Mouse (Mus musculus) cortical plate, adult 2 months (tissue): ENCODE measurements around the gene Fam50a. TPM values are rescaled to one million over a fixed set of nuclear protein-coding genes. Genes with fewer than 3 reads are reported as not detected.
A peak's percentile ranks its signal among the peaks of the same experiment; 100 is the strongest.

Experiments
- H3K27ac ChIP-seq: fragments of 200-500 bp; 2 replicates; pipeline ENCODE4 v1.5.1; 2012; ENCODE audit warnings: low read length, control low read depth, inconsistent platforms; ENCODE audit not compliant: insufficient read depth
- H3K4me1 ChIP-seq: fragments of 200-500 bp; 2 replicates; pipeline ENCODE4 v1.6.1; 2011; ENCODE audit warnings: low read length; ENCODE audit not compliant: control insufficient read depth, insufficient read depth
- H3K4me3 ChIP-seq: fragments of 200-500 bp; 2 replicates; pipeline ENCODE4 v1.5.1; 2011; ENCODE audit warnings: mild to moderate bottlenecking, low read length, control low read depth; ENCODE audit not compliant: insufficient read depth
- CTCF ChIP-seq: fragments of 200-500 bp; IDR thresholded peaks from 2 replicates; pipeline ENCODE4 v1.5.1; 2011; ENCODE audit warnings: mild to moderate bottlenecking, control low read depth, low read length; ENCODE audit not compliant: insufficient read depth; ENCODE audit errors: extremely low read depth
- POLR2A ChIP-seq: fragments of 200-500 bp; IDR thresholded peaks from 2 replicates; pipeline ENCODE4 v1.6.1; 2011; ENCODE audit warnings: mild to moderate bottlenecking, low read length, control low read depth; ENCODE audit not compliant: insufficient read depth; ENCODE audit errors: extremely low read depth
- polyA plus RNA-seq: library from polyadenylated mRNA; depleted of rRNA; stranded (reverse); fragments of >200 nt; gene quantifications from 2 replicates; pipeline ENCODE4 v1.2.3, GENCODE M21; 2012; rRNA removed

The Fam50a gene
- polyA plus RNA-seq = 41.0 and 51.5 TPM in 2 replicates

DNA sequence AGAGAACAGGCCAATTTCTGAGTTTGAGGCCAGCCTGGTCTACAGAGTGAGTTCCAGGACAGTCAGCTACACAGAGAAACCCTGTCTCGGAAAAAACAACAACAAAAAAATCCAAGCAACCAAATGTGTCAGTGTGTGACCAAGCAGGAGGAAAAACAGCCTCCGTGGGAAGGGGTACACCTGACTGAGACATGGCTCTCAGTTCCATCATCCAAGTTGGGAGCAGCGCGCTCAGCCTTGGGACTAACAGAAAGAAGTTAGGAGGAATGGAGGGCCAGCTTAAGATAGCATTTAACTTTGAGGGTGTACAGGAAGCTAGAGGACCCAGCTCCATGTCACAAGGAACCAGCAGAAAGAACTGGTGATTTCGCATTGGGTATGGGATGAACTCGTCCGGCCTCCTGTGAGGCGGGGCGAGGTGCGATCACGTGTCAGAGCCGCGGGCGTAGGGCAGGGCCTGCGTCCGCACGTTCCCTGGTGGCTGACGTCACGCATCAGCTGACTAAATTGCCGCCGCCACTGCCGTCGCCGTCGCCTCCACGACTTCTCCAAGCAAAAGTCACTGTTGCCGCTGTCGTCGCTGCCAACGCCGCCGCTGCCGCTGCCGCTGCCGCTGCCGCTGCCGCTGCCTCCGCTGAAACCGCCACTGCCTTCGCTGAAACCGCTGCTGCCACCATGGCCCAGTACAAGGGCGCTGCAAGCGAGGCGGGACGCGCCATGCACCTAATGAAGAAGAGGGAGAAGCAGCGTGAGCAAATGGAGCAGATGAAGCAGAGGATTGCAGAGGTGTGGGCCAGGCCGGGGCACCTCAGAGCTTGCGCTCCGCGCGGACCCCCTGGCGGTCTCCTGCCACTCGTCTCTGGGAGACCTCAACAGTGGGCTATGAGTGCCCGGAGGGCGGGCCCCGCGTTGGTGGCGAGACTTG is at the start of gene Fam50a:
Fam50a (plus strand) TSS at position 494 of the 925 bp plus-strand sequence.
- Histone ChIP-seq H3K27ac (0 out of 2 replicates have a peak within 1 kb of the TSS, but pooled peaks have one; percentile 20), H3K4me1 (0 out of 2 replicates have a peak, but pooled peaks cover under 1% of the 10 kb centered on the region), H3K4me3 (peak within 1 kb of the TSS; percentile 61)
- no peak for TF ChIP-seq CTCF
- peak; percentile 66 for TF ChIP-seq POLR2A

DNA sequence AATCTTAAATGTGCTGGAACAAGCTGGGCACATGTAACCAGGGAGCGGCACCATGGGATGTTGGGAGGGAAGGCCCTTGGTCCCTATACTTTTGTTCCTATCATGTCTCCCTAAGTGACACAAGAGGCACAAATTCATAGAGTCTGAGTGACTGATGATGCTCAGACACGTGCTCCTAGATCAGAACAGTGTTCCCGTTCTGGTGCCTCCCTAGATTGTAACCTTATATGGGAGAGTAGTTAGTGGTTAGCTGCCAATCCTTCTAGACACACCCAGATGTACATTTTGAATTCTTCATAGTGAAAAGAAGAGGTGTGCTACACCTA is 43.1 kb upstream of the Fam50a start:
- Histone ChIP-seq H3K4me3 (peak overlapping the region; percentile 49), H3K27ac (peak overlapping the region; percentile 68), H3K4me1 (0 out of 2 replicates have a peak, but pooled peaks cover 2% of the 10 kb centered on the region)
- no peak for TF ChIP-seq CTCF
- no peak for TF ChIP-seq POLR2A

DNA sequence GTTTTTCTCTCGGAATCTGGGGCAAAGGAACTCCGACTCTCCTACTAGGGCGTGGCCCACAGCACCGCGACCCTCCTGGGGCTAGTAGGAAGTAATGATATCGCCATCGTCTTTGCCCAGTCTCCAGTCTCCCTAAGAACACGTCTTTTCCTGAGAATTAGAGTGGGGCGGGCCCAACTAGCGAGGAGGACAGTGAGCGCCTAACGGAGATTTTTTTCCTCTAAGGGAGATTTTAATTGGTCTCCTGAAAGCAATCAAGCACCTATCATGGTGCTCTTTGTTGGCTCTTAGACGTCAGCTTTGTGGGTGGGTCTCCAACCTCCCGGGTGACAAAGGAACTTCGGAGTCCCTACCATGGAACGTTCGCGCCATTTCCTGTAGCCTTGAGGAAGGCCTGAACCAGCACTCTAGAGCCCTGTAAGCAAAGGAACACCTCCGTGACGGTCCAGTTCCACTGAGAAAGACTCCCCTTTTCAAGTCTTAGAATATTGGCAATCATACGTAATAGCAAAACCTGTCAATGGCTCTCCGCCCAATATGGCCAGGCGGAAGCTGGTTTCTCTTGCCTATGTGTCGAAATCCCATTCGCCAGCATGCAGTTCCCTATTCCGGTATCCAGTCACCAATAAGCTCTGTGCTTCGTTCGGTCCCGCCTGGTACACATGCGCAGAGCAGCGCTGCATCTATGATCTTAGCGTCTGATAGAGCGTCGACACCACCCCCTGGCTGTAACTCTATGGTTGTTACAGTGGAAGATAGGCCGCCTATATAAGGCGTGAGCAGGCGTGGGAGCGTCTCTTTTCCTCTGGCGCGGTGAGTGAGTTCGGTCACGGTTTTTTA is 42.6 kb upstream of the Fam50a start, which contains the start of gene Rpl10:
Rpl10 (plus strand) TSS at position 751 of the 840 bp plus-strand sequence.
- TF ChIP-seq POLR2A (no peak), CTCF (no peak)
- Histone ChIP-seq H3K4me1 (0 out of 2 replicates have a peak, but pooled peaks cover 2% of the 10 kb centered on the region), H3K4me3 (peak within 1 kb of the TSS; percentile 49), H3K27ac (peak within 1 kb of the TSS; percentile 87)

DNA sequence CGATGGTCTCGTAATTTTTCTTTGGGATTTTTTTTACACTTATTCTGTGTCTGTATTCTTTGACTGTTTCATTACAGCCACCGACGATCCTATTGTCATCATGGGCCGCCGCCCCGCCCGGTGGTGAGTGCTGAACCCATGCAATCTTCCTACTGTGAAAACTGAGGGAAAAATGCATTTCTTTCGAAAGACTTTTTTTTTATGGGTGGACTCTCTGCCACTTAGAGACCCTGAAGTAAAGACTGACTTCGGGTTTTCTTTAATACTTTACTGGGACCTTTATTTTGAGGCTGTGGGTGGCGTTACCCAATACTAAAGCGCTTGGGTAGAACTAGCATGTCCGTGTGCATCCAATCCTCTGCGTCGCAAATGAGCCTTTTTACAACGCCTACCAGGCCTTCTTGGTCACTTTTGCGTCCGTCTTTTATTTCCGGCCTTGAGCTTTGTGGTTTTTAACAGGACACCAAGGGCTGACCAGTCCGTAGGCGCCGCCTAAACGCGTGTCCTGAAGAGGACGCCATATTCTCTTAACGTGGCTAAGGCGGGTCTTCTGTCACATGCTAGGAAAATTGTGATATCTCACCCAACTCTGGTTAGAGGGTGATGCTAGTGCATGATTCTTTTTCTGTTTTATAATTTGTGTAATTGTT is 41.8 kb upstream of the Fam50a start:
- peak overlapping the region; percentile 48 for H3K4me3 ChIP-seq
- TF ChIP-seq CTCF = no peak
- no peak for TF ChIP-seq POLR2A
- H3K4me1 ChIP-seq = 0 out of 2 replicates have a peak, but pooled peaks cover 2% of the 10 kb centered on the region
- no peak overlapping the region for H3K27ac ChIP-seq

DNA sequence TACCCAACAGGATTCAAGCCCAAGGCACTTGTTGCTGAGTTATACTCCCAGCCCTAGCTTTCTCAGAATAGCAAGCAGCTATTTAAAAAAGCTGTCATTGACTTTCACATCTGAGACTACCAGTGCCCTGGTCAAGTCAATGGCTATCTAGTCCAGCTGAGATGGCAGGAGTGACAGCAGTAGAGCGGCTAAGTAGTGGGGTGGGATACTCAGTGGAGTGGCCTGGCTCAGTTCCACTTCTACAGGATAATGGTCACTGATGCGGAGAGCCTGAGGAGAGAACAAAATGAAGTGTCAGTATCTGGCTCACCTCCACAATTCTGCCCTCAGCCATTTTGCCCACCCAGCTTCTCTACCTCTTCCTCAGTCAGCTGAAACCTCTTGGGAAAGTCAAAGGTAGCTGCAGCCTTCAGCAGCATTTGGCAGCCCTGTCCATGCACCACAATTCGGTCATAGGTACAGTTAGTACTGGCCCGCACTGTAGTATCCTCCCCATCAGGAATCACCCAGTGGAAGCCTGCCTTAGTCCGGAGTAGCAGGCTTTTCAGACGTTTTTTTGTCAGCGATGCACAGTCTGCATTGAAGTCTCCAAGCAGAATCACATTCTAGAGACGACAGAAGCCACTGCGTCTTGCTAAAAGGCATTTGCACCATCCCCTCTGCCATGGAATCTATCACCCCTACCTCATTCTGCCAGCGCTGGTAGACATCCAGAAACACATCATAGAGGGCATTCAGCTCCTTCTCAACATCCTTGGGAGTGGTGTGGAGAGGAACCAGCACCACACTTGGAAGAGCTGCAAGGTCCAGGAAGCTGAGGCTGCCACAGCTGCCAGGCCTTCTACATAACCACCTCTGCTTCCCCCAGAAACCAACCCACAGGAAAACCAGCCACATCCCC is 39.2 kb upstream of the Fam50a start:
- no peak for TF ChIP-seq POLR2A
- TF ChIP-seq CTCF = no peak

DNA sequence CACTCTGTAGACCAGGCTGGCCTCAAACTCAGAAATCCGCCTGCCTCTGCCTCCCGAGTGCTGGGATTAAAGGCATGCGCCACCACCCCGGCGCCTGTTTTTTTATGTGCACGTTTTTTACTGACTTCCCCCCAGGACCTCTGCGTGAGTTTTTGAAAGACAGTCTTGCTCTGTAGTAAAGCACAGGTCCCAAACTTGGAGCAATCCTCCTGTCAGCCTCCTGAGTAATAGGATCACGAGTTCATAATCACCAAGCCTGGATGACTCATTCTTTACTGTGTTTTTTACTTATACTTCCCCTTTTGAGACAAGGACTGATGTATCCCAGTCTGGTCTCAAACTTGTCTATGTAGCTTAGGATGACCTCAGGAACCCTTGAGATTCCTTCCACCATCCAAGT is 34.9 kb upstream of the Fam50a start:
- TF ChIP-seq CTCF (no peak), POLR2A (no peak)
- Histone ChIP-seq H3K27ac (no peak overlapping the region), H3K4me1 (no peaks in the 10 kb centered on the region), H3K4me3 (no peak overlapping the region)

More for the DNA sequence above, 39.2 kb upstream of the Fam50a start:
- H3K4me3 ChIP-seq = no peak overlapping the region
- 0 out of 2 replicates have a peak, but pooled peaks cover 2% of the 10 kb centered on the region for H3K4me1 ChIP-seq
- H3K27ac ChIP-seq = no peak overlapping the region

DNA sequence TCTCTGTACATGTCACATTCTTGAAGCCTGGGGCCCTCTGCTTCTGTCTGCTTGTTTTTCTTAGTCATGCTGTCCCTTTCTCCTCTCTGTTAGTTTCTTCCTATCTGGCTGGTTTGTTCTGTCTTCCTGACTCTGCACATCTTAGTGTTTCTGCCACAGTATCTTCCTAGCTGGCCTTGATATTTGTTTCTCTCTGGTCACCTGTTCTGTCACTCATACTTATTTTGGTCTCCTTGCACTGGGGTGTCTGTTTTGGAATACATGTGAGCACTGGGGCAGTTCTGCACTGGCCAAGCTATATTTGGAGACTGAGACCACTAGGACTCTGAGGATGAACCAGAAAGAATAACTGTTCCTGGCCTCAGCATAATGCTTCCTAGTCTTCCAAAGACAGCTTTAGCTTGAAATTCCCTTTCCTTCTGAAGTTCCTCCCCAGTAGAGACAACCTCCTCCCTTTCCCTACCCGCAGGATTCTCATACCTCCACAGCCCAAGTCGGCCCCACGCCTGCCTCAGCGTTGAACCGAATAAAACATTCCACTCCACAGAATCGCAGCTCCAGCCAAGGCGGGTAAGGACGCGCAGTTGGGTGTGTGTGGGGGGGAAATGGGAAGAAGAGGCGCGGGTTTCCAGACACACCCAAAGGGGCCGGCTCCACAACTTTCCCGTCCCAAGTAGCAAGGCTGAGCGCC is 31.6 kb upstream of the Fam50a start:
- no peak overlapping the region for H3K27ac ChIP-seq
- no peak for TF ChIP-seq POLR2A
- TF ChIP-seq CTCF = no peak
- H3K4me3 ChIP-seq = peak overlapping the region; percentile 95
- no peaks in the 10 kb centered on the region for H3K4me1 ChIP-seq

DNA sequence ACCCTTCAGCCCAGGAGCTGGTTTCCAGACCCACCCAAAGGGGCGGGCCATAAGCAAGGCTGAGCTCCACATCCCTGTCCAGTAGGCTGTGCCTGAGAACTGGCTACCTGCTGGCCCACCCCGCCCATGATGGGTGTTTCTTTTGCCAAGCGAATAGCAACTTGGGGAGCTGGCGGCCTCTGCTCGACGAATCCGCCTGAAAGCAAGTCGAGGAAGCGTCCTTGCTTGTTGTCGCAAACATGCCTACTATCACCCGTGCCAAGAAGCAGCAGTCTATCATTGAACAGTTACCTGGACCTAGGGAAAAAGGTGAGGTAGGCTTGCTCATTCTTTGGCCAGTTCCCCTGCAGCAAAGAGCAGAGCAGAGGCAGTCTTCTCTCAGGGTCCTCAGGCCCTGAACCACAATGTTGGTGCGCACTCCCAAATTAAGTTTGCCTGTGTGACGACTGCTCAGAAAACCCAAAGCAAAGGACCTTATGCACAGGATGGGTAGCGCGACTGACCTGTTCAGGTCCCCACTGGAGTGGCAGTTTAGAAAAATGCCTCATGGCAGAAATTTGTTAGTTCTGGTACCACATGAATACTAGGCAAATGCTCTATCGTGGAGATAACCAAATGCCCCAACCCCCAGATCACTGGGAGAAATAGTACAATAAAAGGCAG is 31.0 kb upstream of the Fam50a start, which contains the start of the genes Taz and Dnase1l1:
Taz (plus strand) TSS at position 181 of the 663 bp plus-strand sequence.
Dnase1l1 (minus strand) TSS at position 606 of the 663 bp plus-strand sequence.
- TF ChIP-seq CTCF (no peak), POLR2A (no peak)
- H3K27ac ChIP-seq = peak within 1 kb of the TSS; percentile 38; the same call in 1 of the 2 replicates
- peak within 1 kb of the TSS; percentile 95 for H3K4me3 ChIP-seq

More for the DNA sequence above, 31.0 kb upstream of the Fam50a start, which contains the start of the genes Taz and Dnase1l1:
- H3K4me1 ChIP-seq = no peaks in the 10 kb centered on the region
